Mouse (Mus musculus) bone marrow macrophage, adult 2 months (primary cell): ENCODE results near the gene Lsamp.

Experiments used
- CTCF ChIP-seq: IDR thresholded peaks from 2 replicates; pipeline ENCODE4 v1.5.1; 2012; ENCODE audit warnings: low read depth, mild to moderate bottlenecking, low read length, moderate library complexity
- POLR2A ChIP-seq: IDR thresholded peaks from 2 replicates; pipeline ENCODE4 v1.6.1; 2012; ENCODE audit warnings: mild to moderate bottlenecking, low read depth, low read length, borderline replicate concordance

DNA sequence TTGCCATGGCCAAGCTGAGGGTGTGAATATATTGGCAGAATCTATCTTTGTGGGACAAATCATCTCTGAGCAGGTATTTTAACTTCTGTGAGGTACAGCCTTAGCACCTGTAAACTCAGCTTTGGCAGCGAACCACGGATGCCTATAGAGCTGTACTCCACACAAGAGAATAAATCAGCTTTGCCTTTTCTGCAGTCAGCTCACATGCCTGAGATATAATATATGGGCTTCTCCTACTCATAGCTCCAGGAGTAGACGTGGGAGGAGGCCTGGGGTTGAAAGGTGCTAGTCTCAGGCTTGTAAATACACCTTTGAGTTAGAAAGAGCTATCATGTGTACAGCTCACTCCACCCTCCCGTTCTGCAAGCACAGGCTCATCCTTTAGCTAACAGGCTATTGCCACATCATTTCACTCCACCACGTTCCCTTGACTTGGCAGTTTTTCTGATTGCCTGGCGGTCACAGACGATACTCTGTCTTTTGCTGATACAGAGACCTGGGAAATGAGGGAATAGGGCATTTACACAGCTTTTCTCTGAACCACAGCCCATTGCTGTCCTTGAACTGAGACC lies 344.2 kb downstream of the Lsamp start:
- no peak for TF ChIP-seq POLR2A
- no peak for TF ChIP-seq CTCF
